Mouse (Mus musculus): ENCODE measurements around the gene Cox15.

The Cox15 gene

GRCm38 (mm10) chr19:43708206-43708605 lies 44.6 kb downstream of the Cox15 start:
- DNase-seq (ENCODE audit: low spot score), result no peak

GRCm38 (mm10) chr19:43704787-43705497 lies 47.9 kb downstream of the Cox15 start:
- no peak for DNase-seq (ENCODE audit: low spot score)

GRCm38 (mm10) chr19:43704211-43704610 lies 48.6 kb downstream of the Cox15 start:
- DNase-seq (ENCODE audit: low spot score), result no peak

GRCm38 (mm10) chr19:43699763-43700155 lies 53.0 kb downstream of the Cox15 start:
- no peak for DNase-seq (ENCODE audit: low spot score)

- no peak for DNase-seq (ENCODE audit: low spot score)
Measured at GRCm38 (mm10) chr19:43699021-43699762, 53.6 kb downstream of the Cox15 start.

- no peak for DNase-seq (ENCODE audit: low spot score)
Measured at GRCm38 (mm10) chr19:43697666-43698370, 55.0 kb downstream of the Cox15 start.

- DNase-seq (ENCODE audit: low spot score), result no peak
Measured at GRCm38 (mm10) chr19:43695514-43695964, 57.3 kb downstream of the Cox15 start.

- no peak for DNase-seq (ENCODE audit: low spot score)
Measured at GRCm38 (mm10) chr19:43692815-43693214, 60.0 kb downstream of the Cox15 start.

- peak; percentile 97 for DNase-seq (ENCODE audit: low spot score)
Measured at GRCm38 (mm10) chr19:43689419-43690246, 63.2 kb downstream of the Cox15 start, which contains the start of gene Entpd7. TSS of gene Entpd7 (plus strand) at chr19:43689672.

All from retina, embryonic 14.5 days (tissue).